Mouse (Mus musculus): ENCODE results near the gene Notch4.
"Not testable (repeated sequence)": the region's sequence is repeated elsewhere in the genome, so short reads cannot be mapped to it uniquely, and the experiment has no call there.

Gene Notch4

DNA sequence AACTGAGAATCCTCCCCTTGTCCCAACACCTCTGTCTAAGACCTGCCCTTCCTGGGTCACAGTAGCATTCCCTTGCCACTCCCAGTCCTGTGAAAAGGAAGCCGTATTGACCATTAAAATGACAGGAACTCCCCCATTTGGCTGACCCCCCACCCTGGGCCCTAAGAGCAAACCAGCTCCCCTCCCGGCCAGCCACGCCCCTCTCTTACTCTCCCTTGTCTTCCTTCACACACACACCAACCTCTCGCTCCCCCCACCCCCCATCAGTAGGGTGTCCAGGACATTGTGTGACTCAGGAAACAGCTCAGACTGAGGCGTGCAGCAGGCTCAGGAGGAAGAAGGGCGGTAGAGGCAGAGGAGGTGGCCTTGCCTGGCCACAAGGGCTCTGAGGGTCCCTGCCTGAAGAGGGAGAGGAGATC lies at the start of gene Notch4:
TSS of gene Notch4 (plus strand) at position 266 of the 419 bp plus-strand sequence.
- peak; percentile 61 for DNase-seq

DNA sequence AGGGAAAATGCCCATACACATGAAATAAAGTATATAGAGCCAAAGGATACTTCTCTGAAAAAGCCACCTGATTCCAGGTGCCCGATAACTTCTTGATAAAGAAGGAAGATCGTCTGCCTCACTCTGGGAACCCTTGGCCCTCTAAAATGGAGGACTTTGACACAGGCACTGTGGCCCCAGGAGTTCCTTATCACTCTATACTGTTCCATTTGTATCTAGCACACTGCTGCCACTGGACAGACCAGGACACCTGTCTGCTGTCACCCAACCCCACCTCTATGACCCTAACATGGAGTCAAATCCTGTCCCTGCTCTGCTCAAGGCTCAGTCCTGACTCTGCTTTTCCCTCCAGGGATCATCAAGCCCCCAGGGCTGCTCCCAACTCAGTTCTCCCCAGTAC lies 47.6 kb upstream of the Notch4 start:
- no peak for DNase-seq

DNA sequence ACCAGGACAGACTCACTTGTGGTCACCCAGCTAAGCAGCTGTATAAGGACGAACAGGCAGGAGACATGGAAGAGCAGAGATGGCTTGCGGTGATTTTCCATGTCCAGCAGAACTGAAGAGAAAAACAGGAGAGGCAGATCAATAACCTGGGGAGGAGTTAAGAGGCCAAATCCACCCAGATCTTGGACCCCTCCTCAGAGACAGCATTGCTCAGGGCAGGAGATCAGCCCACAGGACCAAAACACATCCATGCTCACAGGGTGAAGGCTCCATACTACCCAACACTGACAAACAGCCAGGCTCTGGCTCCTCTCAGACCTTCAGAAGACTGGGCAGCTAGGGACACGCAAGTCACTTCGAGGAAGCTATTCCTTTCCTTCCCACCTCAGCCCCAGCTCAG lies 46.8 kb upstream of the Notch4 start, which contains the start of gene Btnl6:
TSS of gene Btnl6 (minus strand) at position 101 of the 400 bp plus-strand sequence.
- no peak for DNase-seq

DNA sequence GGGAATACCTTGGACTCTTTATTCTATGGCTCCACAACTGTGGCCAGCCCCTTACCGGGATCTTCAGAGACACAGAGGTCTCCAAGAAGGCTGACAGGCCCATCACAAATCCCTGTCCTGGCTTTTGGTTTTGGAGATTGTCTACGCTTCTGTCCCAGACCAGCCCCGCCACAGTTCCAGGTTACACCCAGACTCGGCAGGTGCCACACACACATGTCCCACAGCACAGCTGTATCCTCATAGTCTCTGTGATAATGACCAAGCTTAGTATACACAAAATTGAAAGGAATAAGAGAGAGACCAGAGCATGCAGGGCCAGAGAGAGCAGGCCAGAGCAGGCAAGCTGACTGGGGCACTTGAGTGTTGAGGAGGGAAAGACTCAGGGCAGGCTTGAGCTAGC lies 46.3 kb upstream of the Notch4 start:
- no peak for DNase-seq

DNA sequence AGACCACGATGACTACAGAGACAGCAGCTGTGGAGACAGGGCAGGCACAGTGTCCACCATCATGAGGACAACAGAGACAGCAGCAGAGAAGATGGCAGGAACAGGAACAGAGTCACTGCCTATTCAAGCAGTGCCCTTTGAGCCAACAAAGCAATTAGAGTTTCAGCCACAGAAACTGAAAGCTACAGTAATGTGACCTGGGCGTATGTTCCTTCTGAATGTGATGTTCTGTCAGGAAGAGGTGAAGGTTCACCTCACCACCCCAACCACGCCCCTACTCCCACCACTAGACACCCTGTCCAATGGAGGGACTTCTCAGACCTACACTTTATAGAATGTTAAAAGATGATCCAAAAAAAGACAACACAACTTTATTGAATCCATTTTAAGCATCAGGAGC lies 45.5 kb upstream of the Notch4 start:
- not testable (repeated sequence) for DNase-seq

DNA sequence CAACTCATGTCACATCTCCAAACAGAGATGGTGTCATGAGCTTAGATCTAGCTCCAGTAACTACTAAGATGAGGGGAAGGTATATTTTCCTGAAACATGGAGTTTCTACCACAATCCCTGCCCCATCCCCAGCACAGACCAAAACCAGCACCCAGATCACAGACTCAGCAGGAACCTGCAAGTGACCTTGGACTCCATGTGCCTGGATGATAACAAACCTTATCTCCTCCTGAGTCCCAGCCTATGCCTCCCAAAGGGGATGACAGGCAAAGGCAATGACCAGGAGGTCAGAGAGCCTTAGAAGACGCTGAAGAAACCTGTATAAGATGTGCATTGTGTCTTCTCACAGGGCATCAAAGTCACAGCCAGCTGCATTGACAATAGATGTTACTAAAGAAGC lies 45.1 kb upstream of the Notch4 start:
- no peak for DNase-seq

DNA sequence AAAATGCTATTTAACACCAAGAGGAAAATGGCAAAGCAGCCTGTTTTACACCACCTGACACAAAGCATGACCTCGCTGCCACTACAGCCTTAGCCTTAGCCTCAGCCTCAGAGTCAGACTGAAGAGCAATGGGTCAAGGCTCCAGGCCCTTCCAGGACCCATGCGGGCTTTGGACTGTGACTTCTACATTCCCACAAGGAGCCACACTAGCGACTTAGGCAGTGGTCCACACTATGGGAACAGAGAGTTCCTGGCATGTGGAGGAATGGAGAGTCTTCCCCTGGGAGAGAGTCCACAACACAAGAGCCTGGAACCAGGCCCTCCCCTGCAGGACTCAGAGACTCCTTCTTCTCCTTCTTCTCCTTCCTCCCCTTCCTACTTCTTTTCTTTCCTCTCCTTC lies 31.4 kb upstream of the Notch4 start:
- no peak for DNase-seq

DNA sequence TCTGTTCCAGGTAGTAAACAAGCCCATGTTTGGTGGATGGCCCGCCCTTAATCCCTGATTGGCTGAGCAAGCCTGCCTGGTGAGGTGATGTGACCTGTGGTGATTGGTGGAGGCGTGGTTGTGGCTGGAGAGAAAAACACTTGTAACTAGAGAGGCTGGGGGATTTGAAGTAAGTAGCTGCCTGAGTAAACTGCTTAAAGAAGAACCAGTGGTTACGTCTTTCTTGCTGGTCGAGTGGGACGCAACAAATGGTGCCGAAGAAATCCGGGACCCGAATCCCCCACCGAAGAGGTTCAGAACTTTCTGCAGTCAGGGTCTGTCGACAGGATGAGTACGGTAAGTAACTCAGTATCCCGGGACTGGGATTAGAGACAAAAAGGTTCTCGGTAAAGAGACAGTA lies 20.5 kb upstream of the Notch4 start:
- DNase-seq: not testable (repeated sequence)

DNA sequence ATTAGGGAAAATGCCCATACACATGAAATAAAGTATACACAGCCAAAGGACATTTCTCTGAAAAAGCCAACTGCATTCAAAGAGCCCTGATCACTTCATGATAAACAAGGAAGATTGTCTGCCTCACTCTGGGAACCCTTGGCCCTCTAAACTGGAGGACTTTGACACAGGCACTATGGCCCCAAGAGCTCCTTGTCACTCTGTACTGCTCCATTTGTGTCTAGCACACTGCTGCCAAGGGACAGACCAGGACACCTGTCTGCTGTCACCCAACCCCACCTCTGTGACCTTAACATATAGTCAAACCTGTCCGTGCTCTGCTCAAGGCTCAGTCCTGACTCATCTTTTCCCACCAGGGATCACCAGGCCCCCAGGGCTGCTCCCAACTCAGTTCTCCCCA lies 17.3 kb upstream of the Notch4 start:
- DNase-seq: no peak

DNA sequence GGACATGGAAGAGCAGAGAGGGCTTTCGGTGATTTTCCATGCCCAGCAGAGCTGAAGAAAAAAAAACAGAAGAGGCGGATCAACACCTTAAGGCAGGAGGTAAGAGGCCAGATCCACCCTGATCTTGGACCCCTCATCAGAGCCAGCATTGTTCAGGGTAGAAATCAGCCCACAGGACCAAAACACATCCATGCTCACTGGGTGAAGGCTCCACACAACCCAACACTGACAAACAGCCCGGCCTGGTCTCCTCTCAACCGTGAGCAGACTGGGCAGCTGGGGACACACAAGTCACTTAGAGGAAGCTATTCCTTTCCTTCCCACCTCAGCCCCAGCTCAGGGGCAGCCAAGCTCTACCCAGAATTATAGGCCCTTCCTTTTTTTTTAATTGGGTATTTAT lies 16.5 kb upstream of the Notch4 start:
- no peak for DNase-seq

DNA sequence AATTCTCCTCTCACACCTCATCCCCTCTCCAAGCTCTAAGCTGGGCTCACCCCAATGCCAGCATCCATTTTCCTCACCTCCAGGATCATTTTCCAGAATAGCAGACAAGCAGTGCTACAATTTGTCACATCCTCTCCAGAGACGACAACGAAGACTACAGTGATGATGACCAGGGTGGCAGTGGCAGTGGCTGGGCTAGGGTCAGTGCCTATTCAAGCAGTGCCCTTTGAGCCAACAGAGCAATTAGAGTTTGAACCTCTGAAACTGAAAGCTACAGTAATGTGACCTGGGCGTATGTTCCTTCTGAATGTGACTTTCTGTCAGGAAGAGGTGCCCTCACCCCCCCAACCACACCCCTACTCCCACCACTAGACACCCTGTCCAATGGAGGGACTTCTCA lies 14.9 kb upstream of the Notch4 start:
- DNase-seq: no peak

DNA sequence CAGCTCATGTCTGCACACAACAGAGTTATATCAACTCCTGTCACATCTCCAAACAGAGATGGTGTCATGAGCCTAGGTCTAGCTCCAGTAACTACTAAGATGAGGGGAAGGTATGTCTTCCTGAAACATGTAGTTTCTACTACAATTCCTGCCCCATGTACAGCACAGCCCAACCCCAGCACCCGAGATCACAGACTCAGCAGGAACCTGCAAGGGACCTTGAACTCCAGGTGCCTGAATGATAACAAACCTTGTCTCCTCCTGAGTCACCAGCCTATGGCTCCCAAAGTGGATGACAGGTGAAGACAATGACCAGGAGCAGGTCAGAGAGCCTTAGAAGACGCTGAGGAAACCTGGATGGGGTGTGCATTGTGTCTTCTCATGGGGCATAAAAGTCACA lies 14.2 kb upstream of the Notch4 start:
- DNase-seq: no peak

DNA sequence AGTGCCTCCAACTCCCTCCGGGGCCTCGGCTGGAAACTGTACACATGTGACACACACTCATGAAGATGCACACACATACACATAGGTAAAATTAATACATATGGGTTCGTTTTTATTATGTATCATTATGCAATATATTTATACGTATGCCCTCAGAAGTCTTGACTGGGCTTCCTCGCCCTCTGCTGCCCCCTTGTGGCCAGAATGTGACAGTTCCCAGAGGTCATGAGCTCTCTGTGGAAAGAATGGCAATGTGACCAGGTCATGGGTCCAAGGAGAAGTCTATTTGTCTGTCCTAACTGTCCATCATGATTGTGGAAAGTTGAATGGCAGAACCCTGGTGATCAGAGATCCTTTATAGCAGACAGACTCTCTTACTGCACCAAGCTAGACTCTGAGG lies 8.6 kb upstream of the Notch4 start:
- peak; percentile 92 for DNase-seq

DNA sequence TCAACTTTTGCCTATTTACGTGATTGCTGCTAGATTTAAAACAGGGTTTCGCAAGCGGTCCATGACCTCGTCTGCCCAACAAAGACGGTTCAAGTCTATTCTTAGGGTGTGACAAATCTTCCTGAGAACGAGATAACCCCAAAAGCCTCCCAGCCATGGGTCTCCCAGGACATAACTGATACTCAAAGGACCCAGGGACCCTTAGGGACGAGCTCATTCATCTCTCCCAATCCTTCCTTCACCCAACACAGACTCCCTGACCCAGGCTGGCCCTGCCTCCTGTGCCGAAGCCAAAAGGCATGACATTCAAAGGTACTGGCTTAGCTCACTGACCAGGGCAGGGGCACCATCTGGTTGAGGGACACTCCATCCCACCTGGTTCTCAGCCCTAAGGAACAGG lies 7.7 kb upstream of the Notch4 start:
- no peak for DNase-seq

DNA sequence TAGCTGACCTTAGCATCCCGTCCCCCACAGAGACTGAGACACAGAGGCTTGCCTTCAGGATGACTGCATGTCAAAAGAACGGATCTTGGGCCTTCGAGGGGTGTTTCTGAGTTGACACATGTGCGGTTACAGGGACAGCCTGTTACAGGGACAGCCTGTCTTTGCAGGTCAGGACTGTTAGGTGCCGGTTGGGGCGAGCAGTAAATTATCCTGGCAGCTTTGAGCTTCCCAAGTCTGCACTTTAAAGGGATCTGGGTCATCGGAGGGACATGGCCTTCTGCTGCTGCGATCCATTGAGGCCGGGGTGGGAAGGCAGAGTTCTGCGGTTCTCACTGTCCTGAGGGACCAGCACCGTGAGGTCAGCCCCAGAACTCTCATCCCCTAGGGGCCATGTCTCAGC lies 6.7 kb upstream of the Notch4 start:
- DNase-seq: no peak

DNA sequence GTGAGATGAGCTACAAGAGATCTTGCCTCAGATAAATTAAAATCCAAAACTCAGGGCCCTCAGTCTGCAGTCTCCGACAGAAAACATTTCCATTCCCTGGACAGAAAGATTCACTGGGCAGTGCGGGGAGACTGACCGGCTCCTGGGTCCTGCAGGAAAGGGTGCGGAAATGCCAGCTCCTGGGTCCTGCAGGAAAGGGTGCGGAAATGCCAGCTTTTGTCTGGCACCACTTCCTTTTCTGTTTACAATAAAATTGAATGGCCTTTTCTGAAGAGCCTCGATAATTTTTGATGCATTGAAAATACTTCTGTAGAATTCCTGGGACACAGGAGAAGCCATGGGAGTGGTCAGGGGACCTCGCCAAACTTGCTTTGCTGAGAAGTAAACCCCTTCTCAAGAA lies 5.0 kb upstream of the Notch4 start:
- DNase-seq: no peak

DNA sequence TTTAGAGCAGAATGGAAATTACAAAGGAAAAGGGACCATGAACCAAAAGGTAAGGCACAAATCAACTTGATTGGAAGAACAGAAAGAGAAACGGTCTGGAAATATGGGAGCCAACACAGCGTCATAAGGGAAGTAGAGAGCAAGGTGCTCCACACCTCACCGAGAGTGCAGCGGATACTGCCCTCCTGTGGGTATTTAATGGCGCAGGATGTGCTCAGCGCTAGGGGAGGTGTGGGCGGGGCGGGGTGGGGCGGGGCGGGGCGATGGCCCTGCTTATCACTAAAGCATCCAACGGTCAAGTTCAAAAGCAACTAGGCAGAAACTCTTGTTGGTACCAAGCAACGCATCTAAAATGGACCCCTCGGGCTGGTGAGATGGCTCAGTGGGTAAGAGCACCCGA lies 4.2 kb upstream of the Notch4 start:
- DNase-seq: no peak

DNA sequence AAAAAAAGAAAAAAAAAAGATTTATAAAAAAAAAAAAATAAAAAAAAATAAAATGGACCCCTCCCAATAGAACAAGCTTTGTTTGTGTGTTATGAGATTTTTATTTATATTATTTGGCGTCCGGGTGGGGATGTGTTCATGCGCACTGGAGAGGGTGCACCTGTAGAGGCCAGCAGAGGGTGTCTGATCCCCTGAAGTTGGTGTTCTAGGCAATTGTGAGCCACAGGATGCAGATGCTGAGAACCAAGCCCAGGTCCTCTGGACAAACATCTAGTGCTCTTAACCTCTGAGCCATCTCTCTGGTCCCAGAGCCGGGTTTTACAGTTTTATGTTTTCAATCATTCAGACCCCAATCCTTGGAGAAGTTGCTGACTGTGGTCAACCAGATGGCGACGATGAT lies 3.6 kb upstream of the Notch4 start:
- no peak for DNase-seq

DNA sequence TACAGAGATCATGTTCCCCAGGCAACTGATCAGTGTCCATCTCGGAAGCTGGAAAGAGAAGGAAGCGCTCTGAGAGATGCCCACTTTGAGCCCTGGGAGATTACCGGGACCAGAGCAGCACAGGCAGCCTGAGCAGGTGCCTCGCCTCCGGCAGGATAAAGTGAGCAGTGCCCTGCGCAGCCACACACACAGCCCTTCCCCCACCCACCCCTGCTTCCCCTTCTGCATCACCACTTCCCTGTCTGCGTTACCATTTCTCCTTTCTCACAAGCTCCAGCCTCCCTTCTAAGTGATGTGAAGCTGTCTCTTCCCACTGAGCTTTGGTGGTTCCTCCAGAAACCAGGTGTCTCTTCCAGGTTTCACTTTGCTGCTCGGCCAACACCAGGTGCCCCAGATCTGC lies 2.9 kb upstream of the Notch4 start:
- no peak for DNase-seq

DNA sequence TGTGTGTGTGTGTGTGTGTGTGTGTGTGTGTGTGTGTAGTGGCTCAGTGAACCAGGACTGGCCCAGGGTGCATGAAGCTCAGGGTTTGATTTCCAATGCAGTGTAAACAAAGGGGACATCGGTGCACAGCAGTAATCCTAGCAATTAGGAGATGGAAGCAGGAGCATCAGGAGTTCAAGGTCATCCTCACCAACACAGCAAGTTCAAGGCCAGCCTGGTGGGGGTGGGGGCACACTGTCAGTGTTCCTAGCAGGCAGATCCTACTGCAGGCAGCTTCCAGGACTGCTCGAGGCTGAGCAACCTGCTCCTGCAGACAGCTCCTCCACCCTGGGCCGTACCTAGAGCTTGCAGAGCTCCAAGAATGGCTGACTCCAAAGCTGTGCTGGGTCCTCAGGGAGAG lies 1.5 kb upstream of the Notch4 start:
- no peak for DNase-seq

DNA sequence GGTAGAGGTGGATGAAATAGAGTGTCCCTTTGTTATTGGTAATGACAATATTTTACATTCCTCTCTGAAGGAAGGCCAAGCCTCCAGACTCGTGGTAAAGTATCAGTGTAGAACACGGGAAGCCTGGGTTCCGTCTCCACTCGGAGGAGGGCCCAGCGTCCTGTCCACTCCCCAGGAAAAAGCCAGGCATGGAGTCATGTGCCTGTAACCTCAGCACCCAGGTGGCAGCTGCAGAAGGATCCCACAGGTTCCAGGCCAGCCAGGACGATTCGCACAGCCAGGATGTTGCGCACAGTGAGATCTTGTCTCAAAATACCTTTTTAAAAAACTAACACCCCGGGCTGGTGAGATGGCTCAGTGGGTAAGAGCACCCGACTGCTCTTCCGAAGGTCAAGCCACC lies 714 bp upstream of the Notch4 start:
- DNase-seq: no peak

DNA sequence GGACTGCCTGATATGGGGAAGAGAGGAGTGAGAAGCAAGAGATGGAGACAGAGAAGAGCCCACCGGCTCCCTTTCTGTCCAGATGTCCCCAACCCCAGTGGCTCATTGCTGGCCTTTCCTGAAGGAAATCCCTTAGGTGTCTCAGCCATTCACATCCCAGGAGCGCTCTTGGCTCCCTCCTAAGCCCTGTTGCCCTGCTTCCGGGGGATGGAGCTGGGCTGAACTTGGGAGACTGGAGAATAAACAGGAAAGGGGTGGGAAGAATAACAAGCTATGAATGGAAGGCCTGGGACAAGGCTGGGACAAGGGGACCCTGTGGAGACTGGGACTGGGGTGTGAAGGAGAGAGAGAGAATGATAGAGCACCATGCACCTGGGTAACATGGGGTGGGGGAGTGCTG lies 728 bp downstream of the Notch4 start:
- DNase-seq: peak; percentile 60

DNA sequence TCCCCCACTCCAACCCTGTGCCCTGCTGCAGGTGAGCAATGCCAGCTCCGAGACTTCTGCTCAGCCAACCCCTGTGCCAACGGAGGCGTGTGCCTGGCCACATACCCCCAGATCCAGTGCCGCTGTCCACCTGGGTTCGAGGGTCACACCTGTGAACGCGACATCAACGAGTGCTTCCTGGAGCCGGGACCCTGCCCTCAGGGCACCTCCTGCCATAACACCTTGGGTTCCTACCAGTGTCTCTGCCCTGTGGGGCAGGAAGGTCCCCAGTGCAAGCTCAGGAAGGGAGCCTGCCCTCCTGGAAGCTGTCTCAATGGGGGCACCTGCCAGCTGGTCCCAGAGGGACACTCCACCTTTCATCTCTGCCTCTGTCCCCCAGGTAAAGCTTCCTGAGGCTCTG lies 3.2 kb downstream of the Notch4 start:
- DNase-seq: no peak

DNA sequence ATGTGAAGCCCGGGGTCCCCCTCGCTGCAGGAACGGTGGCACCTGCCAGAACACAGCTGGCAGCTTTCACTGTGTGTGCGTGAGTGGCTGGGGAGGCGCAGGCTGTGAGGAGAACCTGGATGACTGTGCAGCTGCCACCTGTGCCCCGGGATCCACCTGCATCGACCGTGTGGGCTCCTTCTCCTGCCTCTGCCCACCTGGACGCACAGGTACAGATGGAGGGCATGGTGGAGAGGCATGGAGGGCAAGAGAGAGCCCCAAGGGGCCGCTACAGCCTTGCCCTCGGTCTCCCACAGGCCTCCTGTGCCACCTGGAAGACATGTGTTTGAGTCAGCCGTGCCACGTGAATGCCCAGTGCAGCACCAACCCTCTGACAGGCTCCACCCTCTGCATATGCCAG lies 4.4 kb downstream of the Notch4 start:
- no peak for DNase-seq

DNA sequence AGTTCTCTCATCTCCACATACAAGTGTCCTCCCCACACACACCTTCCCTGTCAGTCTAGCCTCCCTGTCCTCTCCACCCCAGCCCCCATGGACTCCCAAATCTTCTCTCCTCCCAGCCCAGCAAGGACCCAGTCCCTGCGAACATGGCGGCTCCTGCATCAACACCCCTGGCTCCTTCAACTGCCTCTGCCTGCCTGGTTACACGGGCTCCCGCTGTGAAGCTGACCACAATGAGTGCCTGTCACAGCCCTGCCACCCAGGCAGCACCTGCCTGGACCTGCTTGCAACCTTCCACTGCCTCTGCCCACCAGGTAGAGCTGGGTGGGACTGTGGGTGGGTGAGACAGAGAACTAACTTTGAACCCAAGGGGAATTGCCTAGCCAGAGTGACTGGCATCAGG lies 5.9 kb downstream of the Notch4 start:
- DNase-seq: no peak

DNA sequence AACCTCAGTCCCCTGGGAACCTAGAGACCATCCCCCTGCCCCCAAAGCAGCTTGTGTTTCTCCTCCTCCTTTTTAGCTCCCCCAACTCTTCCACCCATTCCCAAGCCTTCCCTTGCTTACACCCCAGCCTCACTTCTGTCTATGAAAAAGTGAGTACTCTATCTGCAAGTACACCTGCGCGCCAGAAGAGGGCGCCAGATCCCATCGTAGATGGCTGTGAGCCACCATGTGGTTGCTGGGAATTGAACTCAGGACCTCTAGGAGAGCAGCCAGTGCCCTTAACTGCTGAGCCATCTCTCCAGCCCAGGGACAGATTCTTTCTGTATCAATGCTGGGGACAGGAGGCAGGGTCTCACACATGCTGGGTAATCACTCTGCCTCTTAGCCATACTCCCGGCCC lies 7.8 kb downstream of the Notch4 start:
- no peak for DNase-seq
